Mouse (Mus musculus): ENCODE results near the gene Saxo1. TPM values are rescaled to one million over a fixed set of nuclear protein-coding genes. Genes with fewer than 3 reads are reported as not detected.

The Saxo1 gene
- total and polyA plus RNA-seq, 3 experiments = not detected

DNA sequence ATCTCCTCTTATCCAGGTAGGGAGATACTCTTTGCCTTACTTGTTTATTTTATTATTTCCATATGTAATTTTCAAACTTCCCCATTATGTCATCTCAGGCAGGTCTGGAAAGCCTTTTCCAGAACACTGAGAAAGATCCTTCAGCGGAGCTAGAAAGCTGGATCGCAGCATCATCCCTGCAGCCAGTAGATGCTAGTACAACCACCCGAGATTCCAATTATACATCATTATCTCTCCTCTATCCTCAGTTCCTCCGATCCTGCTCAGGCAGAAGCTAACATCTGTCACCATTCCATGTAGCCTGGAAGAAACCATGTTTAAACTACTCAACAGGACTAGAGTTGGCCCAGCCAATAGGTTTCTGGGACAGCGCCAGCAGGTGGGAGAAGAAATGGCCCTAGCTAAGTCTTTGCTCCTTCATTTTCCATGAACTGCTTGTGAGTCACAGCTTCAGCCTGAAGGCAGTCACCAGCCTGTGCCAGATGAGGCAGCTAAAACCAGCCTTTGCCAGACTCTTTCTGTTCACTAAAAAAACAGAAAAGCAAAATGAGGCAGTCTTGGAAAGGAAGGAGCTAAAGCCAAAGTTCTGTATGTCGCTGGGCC, 75.0 kb downstream of the Saxo1 start:
- Histone ChIP-seq H3K36me3 (replicated peaks in 1 of 2; ENCODE audit: control insufficient read depth in 1 of 2, insufficient read depth in 1 of 2, low read length in 1 of 2) (no peaks in the 10 kb centered on the region), H3K27me3 (replicated peaks) (no peaks in the 10 kb centered on the region), H3K4me2 (ENCODE audit: insufficient read depth, low read depth, poor library complexity, severe bottlenecking) (no peak overlapping the region), H3K4me3 (replicated peaks in 1 of 3; ENCODE audit: low read depth in 2 of 3, low read length in 2 of 3, poor library complexity in 1 of 3) (no peak overlapping the region), H3K4me1 (ENCODE audit: control insufficient read depth in 1 of 2, insufficient read depth in 2 of 2) (peaks cover 0 to 4% of the 10 kb centered on the region in 2 experiments; a peak in 1 of 4 replicates), H3K9ac (ENCODE audit: insufficient read depth, low read depth) (no peak overlapping the region), H3K9me3 (replicated peaks; ENCODE audit: low read length) (no peaks in the 10 kb centered on the region), H3K27ac (ENCODE audit: insufficient read depth, low read depth) (no peak overlapping the region), H3K79me2 (replicated peaks; ENCODE audit: control insufficient read depth, extremely low read depth, insufficient read depth, poor library complexity, severe bottlenecking) (no peaks in the 10 kb centered on the region)
- DNase-seq (ENCODE audit: extremely low read depth) = no peak
- in situ Hi-C loops (cut with MboI; ENCODE audit: low pct_ligation_motif_present, low pct_unique_long_range_greater_than_20kb, low sequenced_read_pairs) (no loop called here), dilution Hi-C loops (cut with MboI; ENCODE audit: extremely low pct_ligation_motif_present, extremely low pct_unique_long_range_greater_than_20kb, low sequenced_read_pairs) (no loop called here)
- TF ChIP-seq NRF1 (IDR thresholded peaks at IDR 0.05; ENCODE audit: low read depth, low read length) (no peak), USF2 (conservative IDR thresholded peaks at IDR 0.05; ENCODE audit: low read depth, low read length) (no peak), TCF12 (IDR thresholded peaks at IDR 0.05; ENCODE audit: low read depth, low read length) (no peak)

DNA sequence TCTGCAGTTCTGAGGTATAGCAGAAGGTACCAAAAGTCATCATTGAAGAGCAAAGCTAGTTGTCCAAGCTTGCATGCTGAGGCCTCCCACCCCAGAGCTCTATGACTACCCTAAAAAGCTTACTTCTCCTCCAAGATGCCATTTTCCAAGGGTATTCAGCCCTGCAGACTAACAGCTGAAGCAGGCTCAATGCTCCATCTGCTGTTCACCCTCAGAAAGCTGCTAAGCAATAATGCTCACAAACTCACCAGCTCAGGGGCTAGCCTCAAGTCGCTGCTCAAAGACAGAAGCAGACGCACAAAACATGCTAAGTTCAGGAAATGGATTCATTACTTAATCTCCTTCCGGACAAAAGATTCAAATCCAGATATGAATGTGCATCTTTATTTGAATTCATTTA, 77.2 kb downstream of the Saxo1 start:
- Histone ChIP-seq H3K9ac (ENCODE audit: insufficient read depth, low read depth) (no peak overlapping the region), H3K4me1 (ENCODE audit: control insufficient read depth in 1 of 2, insufficient read depth in 2 of 2) (no peaks in the 10 kb centered on the region), H3K9me3 (replicated peaks; ENCODE audit: low read length) (no peaks in the 10 kb centered on the region), H3K79me2 (replicated peaks; ENCODE audit: control insufficient read depth, extremely low read depth, insufficient read depth, poor library complexity, severe bottlenecking) (no peaks in the 10 kb centered on the region), H3K36me3 (replicated peaks in 1 of 2; ENCODE audit: control insufficient read depth in 1 of 2, insufficient read depth in 1 of 2, low read length in 1 of 2) (no peaks in the 10 kb centered on the region), H3K4me2 (ENCODE audit: insufficient read depth, low read depth, poor library complexity, severe bottlenecking) (no peak overlapping the region), H3K27ac (ENCODE audit: insufficient read depth, low read depth) (no peak overlapping the region), H3K4me3 (replicated peaks in 1 of 3; ENCODE audit: low read depth in 2 of 3, low read length in 2 of 3, poor library complexity in 1 of 3) (no peak overlapping the region), H3K27me3 (replicated peaks) (no peaks in the 10 kb centered on the region)
- dilution Hi-C loops (cut with MboI; ENCODE audit: extremely low pct_ligation_motif_present, extremely low pct_unique_long_range_greater_than_20kb, low sequenced_read_pairs) (no loop called here), in situ Hi-C loops (cut with MboI; ENCODE audit: low pct_ligation_motif_present, low pct_unique_long_range_greater_than_20kb, low sequenced_read_pairs) (no loop called here)
- DNase-seq (ENCODE audit: extremely low read depth) = no peak
- TF ChIP-seq BHLHE40 (IDR thresholded peaks at IDR 0.05; ENCODE audit: low read depth, low read length) (no peak), ZNF384 (IDR thresholded peaks at IDR 0.05; ENCODE audit: low read depth, low read length) (no peak), NRF1 (IDR thresholded peaks at IDR 0.05; ENCODE audit: low read depth, low read length) (no peak), SIN3A (IDR thresholded peaks at IDR 0.05; ENCODE audit: low read length) (no peak), POLR2AphosphoS2 (IDR thresholded peaks at IDR 0.05; ENCODE audit: low read depth, low read length) (no peak), RAD21 (IDR thresholded peaks at IDR 0.05; ENCODE audit: low read depth, low read length) (peak; percentile 6)

DNA sequence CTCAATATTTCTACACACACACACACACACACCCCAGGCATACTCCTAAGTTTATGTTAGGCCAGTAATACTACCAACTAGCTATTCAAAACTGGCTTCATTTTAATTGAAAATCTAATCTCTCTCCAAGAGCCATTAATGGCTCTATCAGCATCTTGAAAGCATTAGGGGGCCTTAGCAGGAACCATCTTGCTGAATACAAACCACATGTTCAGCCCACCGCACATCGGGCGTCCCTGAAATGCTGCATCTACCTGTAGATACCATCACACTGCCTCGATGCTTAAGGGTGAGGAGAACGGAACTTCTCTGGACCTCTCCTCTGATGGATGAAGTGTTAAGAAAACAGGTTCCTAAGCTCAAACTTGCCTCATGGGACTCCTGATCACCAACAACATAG, 93.3 kb downstream of the Saxo1 start:
- Histone ChIP-seq H3K4me2 (ENCODE audit: insufficient read depth, low read depth, poor library complexity, severe bottlenecking) (no peak overlapping the region), H3K4me1 (ENCODE audit: control insufficient read depth in 1 of 2, insufficient read depth in 2 of 2) (no peaks in the 10 kb centered on the region), H3K9me3 (replicated peaks; ENCODE audit: low read length) (no peaks in the 10 kb centered on the region), H3K27ac (ENCODE audit: insufficient read depth, low read depth) (no peak overlapping the region), H3K27me3 (replicated peaks) (no peaks in the 10 kb centered on the region), H3K4me3 (replicated peaks in 1 of 3; ENCODE audit: low read depth in 2 of 3, low read length in 2 of 3, poor library complexity in 1 of 3) (no peak overlapping the region), H3K9ac (ENCODE audit: insufficient read depth, low read depth) (no peak overlapping the region), H3K79me2 (replicated peaks; ENCODE audit: control insufficient read depth, extremely low read depth, insufficient read depth, poor library complexity, severe bottlenecking) (no peaks in the 10 kb centered on the region), H3K36me3 (replicated peaks in 1 of 2; ENCODE audit: control insufficient read depth in 1 of 2, insufficient read depth in 1 of 2, low read length in 1 of 2) (no peaks in the 10 kb centered on the region)
- DNase-seq (ENCODE audit: extremely low read depth) = no peak
- in situ Hi-C loops (cut with MboI; ENCODE audit: low pct_ligation_motif_present, low pct_unique_long_range_greater_than_20kb, low sequenced_read_pairs) = no loop called here
- dilution Hi-C loops (cut with MboI; ENCODE audit: extremely low pct_ligation_motif_present, extremely low pct_unique_long_range_greater_than_20kb, low sequenced_read_pairs) = no loop called here
- TF ChIP-seq SMC3 (IDR thresholded peaks at IDR 0.05; ENCODE audit: low read depth, low read length) = no peak

Data from CH12.LX (cell line).